Mouse (Mus musculus) CD4-positive naive resting alpha-beta T cell, adult 57 days (primary cell): ENCODE measurements around the gene Tpm3-rs7. TPM values are rescaled to one million over a fixed set of nuclear protein-coding genes. Genes with fewer than 3 reads are reported as not detected.

Experiments
- total RNA-seq: library from RNA; stranded (reverse); gene quantifications from one replicate; pipeline ENCODE4 v1.2.4, GENCODE M21; 2023

Tpm3-rs7 gene
- total RNA-seq: 111 TPM

DNA sequence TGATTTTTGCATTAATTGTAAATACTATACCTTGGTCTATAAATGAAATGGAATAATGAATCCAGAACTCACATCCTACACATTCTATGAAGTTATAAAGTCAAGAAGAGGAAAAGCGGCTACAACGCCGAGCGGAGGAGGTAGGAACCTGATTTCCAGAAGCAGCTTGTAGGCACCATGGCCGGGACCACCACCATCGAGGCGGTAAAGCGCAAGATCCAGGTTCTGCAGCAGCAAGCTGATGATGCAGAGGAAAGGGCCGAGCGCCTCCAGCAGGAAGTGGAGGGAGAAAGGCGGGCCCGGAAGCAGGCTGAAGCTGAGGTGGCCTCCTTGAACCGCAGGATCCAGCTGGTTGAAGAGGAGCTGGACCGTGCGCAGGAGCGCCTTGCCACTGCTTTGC, at the start of gene Tpm3-rs7:
Gene Tpm3-rs7, plus strand, starts transcription at position 110 of the 400 bp plus-strand sequence.

